Mouse (Mus musculus) heart, adult 2 months (tissue): ENCODE data around the gene Asf1a.
A peak's percentile ranks its signal among the peaks of the same experiment; 100 is the strongest.

ENCODE experiments used
- CTCF ChIP-seq: fragments of 200-600 bp; IDR thresholded peaks from 2 replicates; pipeline ENCODE4 v1.8.1; 2022; ENCODE audit warnings: antibody characterized with exemption, mild to moderate bottlenecking, moderate library complexity
- POLR2A ChIP-seq: fragments of 200-500 bp; IDR thresholded peaks from 2 replicates; pipeline ENCODE4 v1.6.1; 2011; ENCODE audit warnings: mild to moderate bottlenecking, low read depth, low read length, control low read depth; ENCODE audit not compliant: insufficient read depth

DNA sequence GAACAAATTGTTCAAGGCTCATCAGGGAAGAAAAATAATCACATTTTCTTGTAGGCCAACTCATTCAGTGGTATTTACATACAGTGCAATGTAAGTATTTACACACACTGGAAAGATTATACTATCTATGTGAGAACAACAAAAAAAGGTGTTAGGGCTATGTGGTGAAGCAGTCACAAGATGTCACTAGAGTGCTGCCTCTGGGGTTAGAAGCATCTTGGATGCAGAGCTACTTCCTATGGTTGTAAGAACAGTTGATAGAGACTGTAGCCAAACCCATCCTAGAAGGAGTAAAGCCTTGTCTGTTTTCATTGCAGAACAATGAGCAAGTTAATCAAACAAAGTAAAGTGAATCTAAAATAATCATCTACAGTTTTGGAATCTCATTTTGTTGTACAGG lies 45.0 kb downstream of the Asf1a start:
- TF ChIP-seq CTCF (peak; percentile 85), POLR2A (no peak)
